Mouse (Mus musculus): ENCODE measurements around the gene Txndc17.

Gene Txndc17

GRCm38 (mm10) chr11:72256441-72256840 is 49.1 kb downstream of the Txndc17 start:
- POLR2A ChIA-PET, result no interaction called here
- CTCF ChIA-PET, result interaction anchor here in 2 of 4 experiments (0.5 to 2.0 kb wide), 2 partner anchors 9 to 137 kb away, joined by 3 to 7 read pairs; no protein-coding TSS in a partner anchor

Measured in embryonic stem cell, embryonic (primary cell).